Mouse (Mus musculus) lung, embryonic 16.5 days (tissue): ENCODE measurements at regions not wholly inside any gene's neighbourhood (a gene's known extent, or its start where the extent isn't known, plus 50 kb on each side); places are given as distances from the start of the nearest gene placed in this dataset.

ENCODE experiments used
- ATAC-seq: fragments of 200-750 bp; cut with Nextera tagmentation; 2 replicates; pipeline ENCODE4 v1.8.0; 2017; ENCODE audit warnings: low read depth, mild to moderate bottlenecking, moderate library complexity
- H3K27ac ChIP-seq: fragments of 300-500 bp; sonication (generic); 2 replicates; pipeline ENCODE4 v1.5.1; 2014; ENCODE audit warnings: mild to moderate bottlenecking, control low read depth, low read length
- H3K27me3 ChIP-seq: fragments of 300-500 bp; sonication (generic); 2 replicates; pipeline ENCODE4 v1.6.1; 2014; ENCODE audit warnings: low read depth, low read length, mixed read lengths; ENCODE audit not compliant: control insufficient read depth, insufficient read depth
- H3K36me3 ChIP-seq: fragments of 300-500 bp; sonication (generic); 2 replicates; pipeline ENCODE4 v1.6.1; 2014; ENCODE audit warnings: low read length; ENCODE audit not compliant: control insufficient read depth, insufficient read depth
- H3K4me1 ChIP-seq: fragments of 300-500 bp; sonication (generic); replicated peaks from 2 replicates; pipeline ENCODE4 v1.6.1; 2014; ENCODE audit warnings: low read length, mixed read lengths; ENCODE audit not compliant: control insufficient read depth, insufficient read depth
- H3K4me2 ChIP-seq: fragments of 300-500 bp; sonication (generic); 2 replicates; pipeline ENCODE4 v1.6.1; 2014; ENCODE audit warnings: low read depth, low read length, control low read depth
- H3K4me3 ChIP-seq: fragments of 300-500 bp; sonication (generic); 2 replicates; pipeline ENCODE4 v1.5.1; 2014; ENCODE audit warnings: mild to moderate bottlenecking, low read length, control low read depth
- H3K9ac ChIP-seq: fragments of 300-500 bp; sonication (generic); 2 replicates; pipeline ENCODE4 v1.6.1; 2014; ENCODE audit warnings: low read length, control low read depth
- H3K9me3 ChIP-seq: fragments of 300-500 bp; sonication (generic); 2 replicates; pipeline ENCODE4 v1.6.1; 2016; ENCODE audit warnings: low read length; ENCODE audit not compliant: control insufficient read depth
- WGBS: fragments of 180-500 bp; shearing (Covaris S2); extraction: QIAGEN DNeasy Blood & Tissue Kit; methylation state at CpG from one replicate; pipeline ENCODE4 v1.1.7; 2014; 5-methylcytosine and 5-hydroxymethylcytosine counted together

- H3K4me1 ChIP-seq = no peaks in the 10 kb centered on the region
- H3K27me3 ChIP-seq = no peaks in the 10 kb centered on the region
- H3K9me3 ChIP-seq = no peaks in the 10 kb centered on the region
- H3K4me2 ChIP-seq = no peak overlapping the region
- no peaks in the 10 kb centered on the region for H3K36me3 ChIP-seq
- H3K9ac ChIP-seq = no peak overlapping the region
- ATAC-seq = peak; percentile 81
- H3K4me3 ChIP-seq = no peak overlapping the region
- WGBS = 44% methylated on average over 2 of the region's 2 CpGs
- peak overlapping the region; percentile 27; the same call in 1 of the 2 replicates for H3K27ac ChIP-seq
Measured at GRCm38 (mm10) chr12:7709872-7710271, 267.6 kb upstream of the Apob start.

DNA sequence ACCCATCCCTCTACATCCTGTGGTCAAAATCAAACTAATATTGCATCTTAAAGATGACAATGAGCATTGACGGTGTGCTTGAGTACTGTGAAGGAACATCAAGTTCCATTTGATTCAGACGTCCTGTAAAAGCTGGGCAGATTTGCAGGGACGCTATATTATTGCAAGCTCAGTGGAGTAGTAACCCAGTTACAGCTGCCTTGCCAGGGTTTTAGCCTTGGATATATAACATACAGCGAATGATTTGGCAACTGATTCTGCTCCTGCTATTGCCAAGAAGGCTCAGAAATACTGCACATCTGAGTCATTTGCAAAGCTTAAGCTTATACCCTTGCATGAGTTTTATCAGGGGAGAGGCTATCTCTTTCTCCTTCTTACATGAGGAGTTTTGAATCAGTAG lies 262.4 kb upstream of the Apob start:
- Histone ChIP-seq H3K27ac (no peak overlapping the region), H3K4me1 (no peaks in the 10 kb centered on the region), H3K4me3 (no peak overlapping the region), H3K36me3 (no peaks in the 10 kb centered on the region), H3K9ac (no peak overlapping the region), H3K4me2 (no peak overlapping the region), H3K9me3 (no peaks in the 10 kb centered on the region), H3K27me3 (no peaks in the 10 kb centered on the region)
- 87% methylated on average over 4 of the region's 4 CpGs for WGBS
- no peak for ATAC-seq

- no peaks in the 10 kb centered on the region for H3K27me3 ChIP-seq
- no peaks in the 10 kb centered on the region for H3K4me1 ChIP-seq
- H3K4me2 ChIP-seq = no peak overlapping the region
- WGBS = 77% methylated on average over 2 of the region's 2 CpGs
- H3K27ac ChIP-seq = no peak overlapping the region
- H3K9me3 ChIP-seq = no peaks in the 10 kb centered on the region
- ATAC-seq = no peak
- H3K4me3 ChIP-seq = no peak overlapping the region
- H3K9ac ChIP-seq = no peak overlapping the region
- H3K36me3 ChIP-seq = no peaks in the 10 kb centered on the region
Measured at GRCm38 (mm10) chr12:7718556-7718955, 258.9 kb upstream of the Apob start.

- Histone ChIP-seq H3K4me2 (no peak overlapping the region), H3K4me3 (no peak overlapping the region), H3K9me3 (no peaks in the 10 kb centered on the region), H3K27me3 (no peaks in the 10 kb centered on the region), H3K36me3 (no peaks in the 10 kb centered on the region), H3K4me1 (no peaks in the 10 kb centered on the region), H3K9ac (no peak overlapping the region), H3K27ac (no peak overlapping the region)
- no peak for ATAC-seq
- WGBS = 77% methylated on average over 4 of the region's 4 CpGs
Measured at GRCm38 (mm10) chr12:7719080-7719479, 258.4 kb upstream of the Apob start.

DNA sequence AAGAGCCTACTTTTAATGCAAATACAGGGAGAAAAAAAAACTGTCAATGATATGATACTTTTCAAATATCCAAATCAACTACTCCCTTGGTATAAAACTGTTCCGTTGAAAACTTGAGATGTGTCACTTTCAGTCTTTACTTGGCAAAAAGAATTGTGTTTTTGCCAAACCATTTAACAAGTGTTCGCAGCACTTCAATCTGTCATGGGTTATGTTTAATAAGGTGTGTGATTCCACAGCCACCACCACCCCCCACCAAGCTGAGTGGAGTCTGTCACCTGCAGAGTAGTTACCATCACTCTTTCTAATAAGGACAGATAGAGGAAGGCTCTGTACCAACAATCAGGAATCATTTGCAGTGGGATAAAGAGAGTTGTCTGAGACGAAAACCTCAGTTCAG lies 252.5 kb upstream of the Apob start:
- WGBS = 74% methylated on average over 3 of the region's 3 CpGs
- no peaks in the 10 kb centered on the region for H3K36me3 ChIP-seq
- H3K9me3 ChIP-seq = no peaks in the 10 kb centered on the region
- ATAC-seq = no peak
- H3K27ac ChIP-seq = no peak overlapping the region
- H3K4me1 ChIP-seq = no peaks in the 10 kb centered on the region
- H3K4me2 ChIP-seq = no peak overlapping the region
- H3K4me3 ChIP-seq = no peak overlapping the region
- H3K9ac ChIP-seq = no peak overlapping the region
- H3K27me3 ChIP-seq = no peaks in the 10 kb centered on the region

DNA sequence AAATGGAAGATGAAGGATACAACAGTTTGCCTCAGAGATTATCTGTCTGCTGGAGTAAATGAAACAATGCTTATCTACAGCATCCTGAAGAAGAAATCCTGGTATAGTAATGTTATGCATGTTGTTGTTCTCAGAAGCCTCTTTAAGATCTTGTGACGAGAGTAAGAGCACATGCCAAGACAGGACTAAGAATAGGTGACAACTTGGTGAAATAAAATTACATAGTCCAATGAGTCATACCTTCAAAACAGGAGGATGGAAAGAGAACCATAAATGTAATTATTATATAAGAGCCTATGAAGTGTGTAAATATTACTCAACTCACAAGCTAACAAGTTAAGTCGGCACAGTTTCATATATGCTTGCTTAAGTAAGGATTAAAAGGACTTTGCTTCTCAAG lies 239.4 kb upstream of the Apob start:
- H3K36me3 ChIP-seq = no peaks in the 10 kb centered on the region
- H3K27ac ChIP-seq = no peak overlapping the region
- no peak overlapping the region for H3K4me3 ChIP-seq
- H3K9ac ChIP-seq = no peak overlapping the region
- ATAC-seq = no peak
- no peak overlapping the region for H3K4me2 ChIP-seq
- H3K27me3 ChIP-seq = no peaks in the 10 kb centered on the region
- no peaks in the 10 kb centered on the region for H3K9me3 ChIP-seq
- WGBS = 69% methylated on average over 2 of the region's 2 CpGs
- no peaks in the 10 kb centered on the region for H3K4me1 ChIP-seq

GRCm38 (mm10) chr12:7738629-7739351 lies 238.7 kb upstream of the Apob start:
- Histone ChIP-seq H3K27ac (no peak overlapping the region), H3K9ac (no peak overlapping the region), H3K4me2 (no peak overlapping the region), H3K4me1 (no peaks in the 10 kb centered on the region), H3K9me3 (no peaks in the 10 kb centered on the region), H3K36me3 (no peaks in the 10 kb centered on the region), H3K27me3 (no peaks in the 10 kb centered on the region), H3K4me3 (no peak overlapping the region)
- WGBS = 59% methylated on average over 3 of the region's 3 CpGs
- no peak for ATAC-seq

DNA sequence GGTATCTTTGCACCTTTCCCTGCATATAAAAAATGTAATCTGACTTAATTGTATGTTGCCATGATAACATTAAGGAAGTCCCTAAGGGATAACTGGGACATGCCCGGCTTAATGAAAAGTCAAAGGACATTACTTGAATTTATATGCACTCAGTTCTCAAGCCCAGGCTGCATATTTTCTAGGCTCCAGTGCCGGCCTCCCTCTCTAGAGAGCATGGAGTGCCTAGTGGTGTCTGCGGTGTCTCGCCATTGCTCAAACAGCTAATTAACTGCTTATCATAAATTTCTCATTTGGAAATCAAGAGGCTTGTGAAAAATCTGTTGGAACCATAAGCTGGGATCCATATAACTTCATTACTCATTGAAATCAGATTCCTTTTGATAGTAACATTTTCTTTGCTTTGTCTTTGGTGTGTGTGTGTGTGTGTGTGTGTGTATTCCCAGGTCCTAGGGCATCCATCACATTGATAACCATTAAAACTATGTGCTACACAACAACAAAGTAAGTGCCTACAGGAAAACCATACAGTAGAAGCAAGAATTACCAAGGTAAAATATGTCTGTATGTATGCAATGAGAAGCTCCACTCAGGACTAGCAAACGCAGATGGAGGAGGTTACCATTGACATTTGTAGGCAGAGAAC lies 238.0 kb upstream of the Apob start:
- Histone ChIP-seq H3K9ac (no peak overlapping the region), H3K27ac (no peak overlapping the region), H3K36me3 (no peaks in the 10 kb centered on the region), H3K4me1 (no peaks in the 10 kb centered on the region), H3K9me3 (no peaks in the 10 kb centered on the region), H3K4me2 (no peak overlapping the region), H3K27me3 (no peaks in the 10 kb centered on the region), H3K4me3 (no peak overlapping the region)
- WGBS = 72% methylated on average over 5 of the region's 5 CpGs
- no peak for ATAC-seq

GRCm38 (mm10) chr12:7746708-7747107 lies 230.7 kb upstream of the Apob start:
- H3K4me2 ChIP-seq = no peak overlapping the region
- H3K9me3 ChIP-seq = no peaks in the 10 kb centered on the region
- WGBS = 28% methylated on average over 2 of the region's 2 CpGs
- H3K4me1 ChIP-seq = no peaks in the 10 kb centered on the region
- H3K27me3 ChIP-seq = no peaks in the 10 kb centered on the region
- H3K4me3 ChIP-seq = no peak overlapping the region
- no peak overlapping the region for H3K27ac ChIP-seq
- H3K9ac ChIP-seq = no peak overlapping the region
- no peak for ATAC-seq
- H3K36me3 ChIP-seq = no peaks in the 10 kb centered on the region
